Mouse (Mus musculus): ENCODE results near the gene Auts2. TPM values are rescaled to one million over a fixed set of nuclear protein-coding genes. Genes with fewer than 3 reads are reported as not detected.

Gene Auts2
- total RNA-seq, 2 experiments from 2014 or later = 179 to 184 TPM

DNA sequence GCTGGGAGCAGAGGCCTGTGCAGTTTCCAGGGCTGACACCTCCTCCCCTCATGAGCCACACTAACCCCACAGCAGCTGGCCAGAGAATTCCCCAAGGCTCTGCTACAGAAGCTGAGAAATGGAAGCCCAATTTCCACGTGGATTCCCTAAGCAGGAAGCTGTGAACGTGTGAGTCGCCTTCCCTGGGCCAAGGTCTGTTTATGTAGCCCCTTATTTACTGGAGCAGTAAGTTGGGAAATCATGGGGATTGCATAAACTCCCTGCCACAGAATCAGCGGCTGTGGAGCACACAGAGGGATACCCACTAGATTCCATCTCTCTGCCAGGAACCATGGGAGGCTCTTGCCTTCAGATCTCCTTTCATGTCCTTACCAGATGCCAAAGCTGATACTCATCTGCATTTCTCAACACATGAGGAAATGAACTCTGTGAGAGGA is 895.4 kb downstream of the Auts2 start:
- intact Hi-C loops (cut with DNase I) = loop anchor here (10.0 kb wide), 1 partner anchor 137 kb away; no protein-coding TSS in a partner anchor
- DNase-seq = peak; percentile 51

DNA sequence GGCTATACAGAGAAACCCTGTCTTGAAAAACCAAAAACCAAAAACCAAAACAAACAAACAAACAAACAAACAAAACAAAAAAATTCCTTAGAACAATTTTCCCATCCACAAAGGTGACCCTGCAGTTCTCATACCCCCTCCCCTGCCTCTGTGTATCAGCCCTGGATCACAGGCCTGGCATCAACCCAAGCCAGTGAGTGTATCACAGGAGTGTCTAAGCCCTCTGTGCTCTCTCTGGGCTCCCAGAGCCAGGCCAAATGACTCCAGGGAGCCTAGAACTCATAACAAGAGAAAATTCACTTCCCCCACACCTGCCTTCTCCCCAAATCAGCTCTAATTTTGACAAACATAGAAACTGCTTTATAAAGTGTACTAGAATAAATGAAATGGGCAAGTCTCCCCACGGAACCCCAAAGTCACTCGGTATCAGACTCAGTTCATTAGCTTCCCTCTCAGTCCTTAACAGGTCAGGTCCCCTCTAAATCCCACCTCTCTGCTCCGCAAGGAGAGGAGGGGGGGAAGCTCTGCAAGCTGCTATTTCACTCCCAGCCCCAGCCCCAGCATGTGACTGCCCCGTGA is 896.0 kb downstream of the Auts2 start:
- intact Hi-C loops (cut with DNase I) = loop anchor here (10.0 kb wide), 1 partner anchor 138 kb away; no protein-coding TSS in a partner anchor
- DNase-seq = peak; percentile 42

DNA sequence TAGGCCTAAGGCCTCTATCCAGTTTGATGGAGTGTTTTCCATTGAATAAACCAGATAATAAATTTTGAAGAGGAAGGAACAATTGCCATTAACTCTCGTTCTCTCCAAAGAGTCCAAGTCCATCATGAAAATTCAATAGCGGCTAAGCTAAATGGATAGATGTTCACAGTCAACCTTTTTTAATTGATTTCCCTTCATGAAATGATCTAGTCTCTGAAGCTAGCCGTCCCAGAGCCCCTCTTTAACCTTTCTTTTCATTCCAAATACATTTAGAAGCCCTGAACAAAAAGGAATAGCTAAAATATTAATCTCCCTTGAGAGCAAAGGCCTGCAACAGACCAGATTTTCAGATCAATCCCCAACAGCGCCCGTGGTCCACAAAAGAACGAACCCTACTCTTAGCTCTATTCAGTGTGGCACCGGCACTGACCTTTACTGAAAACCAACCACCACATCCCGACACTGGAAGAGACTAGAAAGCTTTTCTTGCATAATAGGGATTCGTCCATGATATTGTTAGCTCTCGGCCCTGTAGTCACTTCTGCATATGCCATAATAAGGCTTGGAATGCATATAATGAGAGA is 896.9 kb downstream of the Auts2 start:
- no peak for DNase-seq
- intact Hi-C loops (cut with DNase I) = loop anchor here (10.0 kb wide), 1 partner anchor 139 kb away; no protein-coding TSS in a partner anchor

DNA sequence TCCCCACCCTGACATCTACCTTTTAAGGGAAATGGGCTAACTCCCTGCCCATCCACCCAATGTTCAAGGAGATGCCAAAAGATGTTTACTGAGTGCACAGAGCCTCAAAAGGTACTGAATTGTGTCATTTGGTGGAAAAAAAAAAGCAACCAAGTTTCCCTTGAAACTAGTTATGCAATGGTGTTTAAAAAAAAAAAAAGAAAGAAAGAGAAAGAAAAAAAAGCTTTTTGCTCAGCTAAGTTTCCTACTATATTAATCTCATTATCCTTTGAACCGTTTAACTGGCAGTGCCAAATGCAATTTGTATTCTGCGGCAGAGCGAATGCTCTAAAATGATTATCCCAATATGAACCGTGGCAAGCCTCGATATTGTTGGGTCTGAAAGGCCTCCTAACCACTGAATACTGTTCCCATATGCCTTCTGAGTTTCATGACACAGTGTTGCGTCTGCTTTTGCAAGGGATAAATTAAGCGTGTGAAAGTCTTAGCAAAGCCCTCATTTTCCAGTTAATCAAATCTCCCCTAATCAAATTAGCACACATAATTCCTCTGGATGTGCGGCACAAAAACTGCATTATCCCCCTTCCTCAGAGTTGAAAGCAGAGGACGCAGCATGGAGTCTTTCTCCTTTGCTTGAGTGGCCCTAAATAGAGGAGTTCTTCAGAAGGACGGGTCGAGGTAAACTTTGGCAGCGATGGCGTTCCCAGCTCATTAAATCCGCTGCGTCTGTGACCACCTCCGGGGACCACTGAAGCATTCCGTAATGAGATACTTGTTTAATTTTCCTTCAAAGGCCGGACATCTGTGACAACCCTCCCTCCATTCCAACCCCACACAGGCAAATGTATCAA is 897.6 kb downstream of the Auts2 start:
- DNase-seq = peak; percentile 90
- intact Hi-C loops (cut with DNase I) = loop anchor here (10.0 kb wide), 1 partner anchor 139 kb away; no protein-coding TSS in a partner anchor

DNA sequence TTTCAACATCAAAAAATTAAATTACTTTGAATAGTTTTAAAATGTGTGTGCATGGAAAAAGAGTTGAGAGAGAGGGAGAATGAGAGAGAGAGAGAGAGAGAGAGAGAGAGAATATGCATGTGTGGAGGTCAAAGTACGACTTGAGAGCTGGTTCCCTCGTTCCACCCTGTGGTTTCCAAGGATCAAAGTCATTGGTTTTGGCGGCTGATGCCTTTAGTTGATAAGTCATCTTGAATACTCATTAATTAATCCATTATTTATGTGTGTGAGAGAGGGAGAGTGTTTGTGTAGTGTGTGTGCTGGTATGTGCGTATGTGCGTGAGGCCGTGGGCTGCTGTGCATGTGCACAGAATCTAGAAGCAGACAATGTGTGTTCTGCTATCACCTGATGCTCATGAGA is 898.8 kb downstream of the Auts2 start:
- DNase-seq = no peak
- intact Hi-C loops (cut with DNase I) = loop anchor here (10.0 kb wide), 1 partner anchor 140 kb away; no protein-coding TSS in a partner anchor

DNA sequence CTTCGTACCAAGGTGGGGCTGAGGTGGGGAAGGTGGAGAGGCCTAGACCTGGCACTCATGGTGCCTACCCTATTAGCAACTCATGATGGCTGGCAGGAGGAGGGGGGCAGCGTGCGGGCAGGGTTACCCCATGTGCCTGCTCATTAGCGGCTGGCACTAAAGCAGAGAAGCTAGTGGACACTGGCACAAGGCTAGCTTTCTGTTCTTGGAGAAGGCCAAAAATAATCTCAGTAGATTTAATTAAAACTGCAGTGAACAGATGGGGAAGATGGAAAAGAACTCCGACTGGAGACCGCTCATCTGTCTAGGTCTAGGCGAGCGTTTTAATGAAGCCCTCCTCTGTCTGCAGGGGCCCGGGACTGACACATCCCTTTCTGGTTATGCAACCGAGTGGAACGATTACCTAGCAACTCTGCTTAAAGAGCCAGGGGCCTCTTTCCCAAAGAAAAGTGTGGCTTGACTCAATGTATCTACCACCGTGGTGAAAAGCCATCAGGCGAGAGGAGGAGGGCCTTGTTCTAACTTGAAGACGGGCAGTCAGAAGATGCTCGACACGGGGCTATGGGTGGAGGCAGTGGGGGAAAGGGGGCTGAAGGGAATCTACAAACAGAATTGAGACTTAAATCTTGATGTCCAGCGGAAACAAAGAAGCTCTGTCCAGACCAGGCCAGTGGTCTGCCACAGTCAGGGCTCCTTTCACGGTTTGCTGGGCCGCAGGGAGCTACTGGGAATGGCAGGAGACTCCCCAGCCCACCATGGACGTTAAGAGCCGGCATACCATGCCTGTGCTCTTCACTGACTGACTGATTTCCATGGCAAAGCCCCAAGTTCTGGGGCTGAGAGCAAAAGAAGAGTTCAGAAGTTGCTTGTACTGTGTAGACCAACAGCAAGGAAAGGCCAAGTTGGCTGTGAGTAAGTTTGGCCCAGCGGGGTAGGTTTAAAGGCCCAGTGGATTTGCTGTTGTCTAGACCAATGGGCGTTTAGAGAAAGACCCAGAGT is 899.7 kb downstream of the Auts2 start:
- intact Hi-C loops (cut with DNase I) = loop anchor here (10.0 kb wide), 1 partner anchor 141 kb away; no protein-coding TSS in a partner anchor
- peak; percentile 80 for DNase-seq

DNA sequence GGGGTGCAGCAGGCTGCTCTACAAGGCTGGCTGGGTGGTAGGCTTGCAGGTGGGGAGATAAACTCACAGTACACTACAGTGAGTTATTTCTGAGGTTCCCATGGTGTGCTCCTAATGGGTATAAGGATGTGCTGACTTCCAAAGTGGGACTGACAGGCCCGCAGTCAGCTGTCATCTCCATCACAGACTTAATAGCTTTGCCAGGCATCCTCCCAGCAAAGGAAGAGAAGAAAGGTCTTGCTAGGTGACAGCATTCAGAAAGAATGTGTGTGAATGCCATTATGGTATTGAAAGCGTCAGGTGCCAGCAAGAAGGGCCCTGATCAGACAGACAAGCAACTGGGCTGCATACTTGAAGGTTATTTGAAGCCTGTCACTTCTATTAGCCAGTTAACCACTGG is 900.4 kb downstream of the Auts2 start:
- intact Hi-C loops (cut with DNase I) = loop anchor here (10.0 kb wide), 1 partner anchor 142 kb away; no protein-coding TSS in a partner anchor
- no peak for DNase-seq

DNA sequence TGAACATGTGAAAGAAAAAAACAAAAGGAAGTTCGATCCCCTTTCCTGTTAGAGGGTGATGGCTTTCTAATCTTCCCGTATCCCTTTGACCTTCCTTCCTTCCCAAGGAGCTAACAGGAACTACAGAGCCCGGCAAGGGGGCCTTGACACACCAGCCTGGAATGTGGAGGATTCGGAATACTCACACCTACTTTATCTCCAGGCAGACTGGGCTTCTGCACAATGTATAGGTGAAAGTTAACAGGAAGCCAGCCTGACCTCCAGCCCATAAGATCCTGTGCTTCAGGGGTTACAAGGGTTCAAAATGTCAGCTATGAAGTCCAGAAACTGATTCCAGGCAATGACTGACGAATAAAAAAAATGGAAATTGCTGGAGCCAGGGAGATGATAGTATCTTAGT is 906.7 kb downstream of the Auts2 start:
- no peak for DNase-seq
- intact Hi-C loops (cut with DNase I) = no loop called here

DNA sequence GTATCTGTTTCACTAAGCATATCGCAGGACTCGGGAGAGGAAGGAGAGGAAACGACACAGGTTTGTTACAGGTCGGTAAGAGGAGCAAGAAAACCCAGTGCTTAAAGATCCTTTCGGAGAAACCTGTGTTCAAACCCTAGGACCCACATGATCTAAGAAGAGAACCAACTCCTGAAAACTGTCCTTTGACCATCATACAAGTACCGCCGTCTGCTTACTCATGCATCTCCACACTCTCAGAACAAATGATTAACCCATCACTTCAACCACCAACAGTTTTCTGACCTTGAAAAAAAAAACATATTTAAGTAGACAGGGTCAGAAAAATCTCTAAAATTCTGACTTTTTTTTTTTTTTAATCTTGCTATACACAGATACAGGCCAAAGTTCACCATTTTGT is 908.4 kb downstream of the Auts2 start:
- intact Hi-C loops (cut with DNase I) = no loop called here
- no peak for DNase-seq

DNA sequence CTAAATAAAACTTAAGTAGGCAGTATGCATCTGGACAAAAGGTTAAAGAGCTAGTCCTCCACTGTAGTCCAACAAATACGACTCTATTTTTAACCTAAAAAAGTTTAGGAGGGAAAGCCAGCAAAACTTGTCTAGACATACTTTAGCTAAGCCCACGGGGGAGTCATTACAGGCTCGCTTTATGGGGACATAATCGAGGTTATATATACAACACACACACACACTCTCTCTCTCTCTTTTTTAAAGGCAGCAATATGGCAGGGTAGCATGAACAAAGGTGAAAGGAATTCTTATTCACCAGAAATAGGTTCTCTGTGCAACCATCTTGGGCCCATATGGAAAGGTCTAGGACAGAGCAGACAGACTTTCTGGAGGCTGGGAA is 911.2 kb downstream of the Auts2 start:
- intact Hi-C loops (cut with DNase I) = no loop called here
- DNase-seq = no peak

DNA sequence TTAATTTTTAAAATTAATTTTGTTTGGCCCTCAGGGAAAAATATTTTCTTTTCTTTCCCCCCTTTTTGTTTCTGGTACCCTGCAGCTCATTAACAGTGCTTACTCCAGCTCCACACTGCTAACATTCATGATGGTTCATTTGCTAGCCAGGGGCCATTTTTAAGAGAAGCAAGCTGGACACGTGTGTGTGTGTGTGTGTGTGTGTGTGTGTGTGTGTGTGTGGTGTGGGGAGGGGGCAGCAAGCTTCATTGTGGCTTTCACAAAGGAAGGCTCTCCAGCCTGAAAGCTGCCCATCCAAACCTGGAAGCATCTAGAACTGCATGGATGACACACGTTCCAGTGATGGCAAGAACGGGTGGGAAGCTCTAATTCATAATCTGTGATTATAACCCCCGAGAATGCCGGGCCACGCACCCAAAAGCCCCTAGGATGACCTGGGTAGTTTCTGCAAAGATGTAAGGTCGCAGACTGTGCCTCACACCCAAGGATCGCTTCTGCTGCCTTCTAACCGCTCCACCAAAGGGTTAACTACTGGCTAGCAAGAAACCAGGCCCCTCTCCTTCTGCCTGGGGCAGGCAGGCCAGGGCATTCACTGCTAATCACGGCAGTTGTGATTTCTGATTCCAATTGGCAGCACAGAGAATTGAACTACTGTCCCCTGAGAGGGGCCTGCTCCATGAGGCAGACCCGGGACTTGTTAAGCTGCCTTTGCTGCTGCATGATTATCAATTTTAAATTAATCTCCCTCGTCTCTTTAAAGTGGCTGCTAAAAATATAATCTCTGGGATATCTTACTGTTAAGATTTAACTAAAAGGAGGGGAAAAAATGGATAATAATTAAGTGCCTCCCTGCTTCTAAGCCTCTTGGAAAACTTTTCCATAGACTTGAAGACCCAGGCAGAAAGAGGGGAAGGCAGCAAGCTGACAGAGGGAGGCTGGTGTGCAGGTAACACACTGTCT is 911.8 kb downstream of the Auts2 start:
- intact Hi-C loops (cut with DNase I) = no loop called here
- peak; percentile 31 for DNase-seq

DNA sequence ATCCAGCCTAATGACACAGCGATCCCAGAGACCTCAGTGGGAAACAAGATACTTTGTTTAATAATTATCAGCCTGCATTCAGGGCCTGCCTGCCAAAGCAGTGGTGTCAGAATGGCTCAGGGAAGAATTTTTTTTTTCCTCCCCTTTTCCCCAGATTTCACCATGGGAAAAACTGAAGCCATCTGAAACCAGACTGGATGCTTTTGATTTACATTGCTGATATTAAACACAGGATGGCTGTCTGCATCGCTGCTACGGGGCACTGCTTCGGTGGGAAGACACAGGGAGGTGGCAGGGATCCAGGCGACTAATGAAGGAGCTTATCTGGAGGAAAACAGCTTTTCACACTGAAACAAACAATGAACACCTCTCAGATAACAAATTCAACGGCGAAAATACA is 912.6 kb downstream of the Auts2 start:
- peak; percentile 80 for DNase-seq
- intact Hi-C loops (cut with DNase I) = no loop called here

DNA sequence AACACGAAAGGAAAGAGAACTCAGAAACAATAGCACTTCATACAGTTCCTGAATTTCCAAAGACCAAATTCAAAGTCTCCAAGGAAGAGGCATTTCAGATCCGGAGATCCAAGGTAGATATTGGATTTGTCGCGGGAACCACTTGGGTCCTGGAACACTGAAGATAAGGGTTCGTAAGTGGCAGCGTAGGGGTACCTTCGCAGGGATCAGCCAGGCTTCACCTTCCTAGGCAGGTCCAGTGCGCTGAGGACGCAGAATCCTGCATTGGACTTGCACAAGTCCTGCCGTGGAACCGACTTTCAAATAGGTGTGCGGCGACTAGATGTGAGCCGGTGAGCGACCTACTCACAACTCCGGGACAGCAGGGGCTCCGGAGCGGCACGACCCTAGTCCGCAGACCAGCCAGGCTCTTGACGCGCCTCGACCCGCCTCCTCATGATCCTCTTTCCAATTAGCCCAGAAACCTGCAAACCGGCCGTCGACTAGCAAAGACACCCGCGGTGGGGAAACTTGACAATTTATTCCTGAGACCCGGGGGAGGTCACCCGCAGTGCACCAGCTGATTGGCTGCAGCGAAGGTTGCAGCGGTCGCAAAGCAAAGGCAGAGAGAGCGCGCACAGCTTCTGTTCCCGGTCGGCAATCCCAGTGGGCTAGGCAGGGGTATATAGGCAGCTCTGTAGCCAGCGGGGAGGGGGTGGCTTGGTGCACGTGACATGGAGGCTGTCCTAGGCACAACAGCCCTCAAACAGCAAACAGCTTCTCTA is 926.8 kb downstream of the Auts2 start:
- intact Hi-C loops (cut with DNase I) = no loop called here
- DNase-seq = peak; percentile 19

DNA sequence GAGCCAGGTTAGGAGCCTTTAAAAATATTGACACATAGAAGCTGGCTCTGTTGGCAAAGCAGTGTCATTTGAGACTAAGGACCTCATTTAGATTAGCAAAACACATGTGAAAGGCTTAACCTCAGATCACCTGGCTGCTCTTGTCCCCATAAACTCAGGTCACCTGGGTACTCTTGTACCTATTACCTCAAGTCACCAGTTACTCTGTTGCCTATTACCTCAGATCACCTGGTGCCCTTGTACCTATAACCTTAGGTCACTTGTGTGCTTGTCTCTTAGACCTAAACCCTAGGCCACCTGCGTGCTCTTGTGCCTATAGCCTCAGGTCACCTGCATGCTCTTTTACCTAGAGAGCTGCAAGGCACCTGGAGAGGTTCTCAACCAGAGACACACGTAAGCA is 928.9 kb downstream of the Auts2 start:
- no peak for DNase-seq
- intact Hi-C loops (cut with DNase I) = no loop called here

DNA sequence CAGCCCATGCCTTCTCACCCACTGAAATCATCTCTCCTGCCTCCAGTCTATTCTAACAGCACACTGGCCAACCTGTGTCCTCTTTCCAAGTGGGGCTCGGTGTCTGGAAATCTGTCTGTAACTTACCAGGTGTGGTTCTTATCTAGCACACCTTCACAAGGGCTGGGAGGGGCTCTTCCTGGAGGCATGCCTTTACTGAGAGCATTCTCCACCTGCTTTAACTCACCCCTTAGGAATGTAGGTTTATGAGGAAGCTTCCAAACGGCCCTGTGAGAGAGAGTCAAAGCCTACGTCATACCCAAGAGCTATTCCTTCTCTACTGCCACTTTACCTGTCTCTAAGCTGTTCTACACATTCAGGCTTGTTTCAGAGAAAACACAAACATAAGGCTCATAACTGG is 929.8 kb downstream of the Auts2 start:
- DNase-seq = no peak
- intact Hi-C loops (cut with DNase I) = no loop called here

DNA sequence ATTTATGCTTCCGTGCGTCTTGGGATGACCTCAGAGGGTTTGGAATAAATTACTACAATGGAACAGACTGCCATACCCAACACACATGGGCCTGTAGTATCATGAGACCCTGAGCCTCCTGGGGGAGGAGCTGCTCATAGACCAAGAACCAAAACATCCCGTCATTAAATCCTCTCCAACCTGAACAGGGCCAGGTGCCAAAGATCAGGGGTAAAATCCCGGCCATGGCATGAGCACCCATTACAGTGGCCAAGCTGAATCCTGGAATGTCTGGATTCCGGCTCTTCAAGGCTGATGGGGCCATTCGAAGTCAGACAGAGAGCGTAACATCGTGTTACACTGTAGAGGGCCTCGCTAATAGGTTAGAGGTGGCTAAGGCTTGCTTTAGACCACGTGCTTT is 932.4 kb downstream of the Auts2 start:
- intact Hi-C loops (cut with DNase I) = no loop called here
- no peak for DNase-seq

DNA sequence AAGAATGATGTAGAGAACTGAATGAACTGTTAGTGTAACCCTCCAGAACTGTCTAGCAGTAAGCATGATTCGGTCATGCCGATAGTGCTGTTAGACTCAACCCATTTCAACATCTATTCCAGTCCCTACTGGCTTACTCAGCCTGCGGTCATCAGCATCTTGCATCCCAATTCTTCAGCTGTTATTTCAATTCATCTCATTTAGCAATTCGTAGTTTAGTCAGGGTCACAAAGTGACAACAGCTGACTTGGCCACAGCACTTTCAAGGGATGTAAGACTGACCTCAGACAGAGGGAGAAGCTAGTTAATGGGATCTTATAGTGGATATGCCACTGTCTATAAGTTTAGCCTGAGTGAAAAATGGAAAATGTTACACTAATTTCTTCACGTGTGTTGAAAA is 936.4 kb downstream of the Auts2 start:
- DNase-seq = no peak
- intact Hi-C loops (cut with DNase I) = no loop called here

DNA sequence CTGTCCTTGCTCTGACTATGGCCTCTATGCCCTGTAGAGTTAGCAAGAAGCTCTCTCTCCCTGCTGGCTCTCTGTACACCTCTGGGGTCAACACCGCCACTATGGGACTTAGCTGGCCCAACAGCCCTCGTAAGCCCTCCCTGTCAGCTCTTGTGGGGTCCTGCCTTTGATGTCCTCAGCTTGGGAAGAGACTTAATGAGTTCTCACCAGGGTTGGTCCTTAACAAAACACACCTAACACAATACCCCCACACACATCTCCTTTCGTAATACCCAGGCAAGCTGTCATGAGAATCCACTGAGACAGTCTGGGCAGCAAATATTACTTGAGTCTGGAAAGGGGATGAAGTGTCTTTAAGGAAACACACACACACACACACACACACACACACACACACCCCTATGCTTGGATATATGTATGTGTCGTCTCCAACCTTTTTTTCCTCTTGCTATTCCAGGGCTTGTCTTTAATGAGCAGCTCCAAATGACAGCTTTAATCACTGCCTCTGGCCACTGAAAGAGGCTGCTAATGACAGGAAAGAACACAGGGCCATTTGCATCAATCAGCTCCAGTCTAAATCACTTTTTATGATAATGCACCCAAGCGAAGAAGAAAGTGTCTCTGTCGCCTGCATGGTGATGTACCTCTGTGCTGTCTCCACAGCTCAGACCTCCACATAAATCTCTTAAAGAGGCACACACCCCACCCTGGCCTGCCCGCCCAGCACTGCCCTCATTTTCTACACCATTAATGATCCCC is 941.0 kb downstream of the Auts2 start:
- intact Hi-C loops (cut with DNase I) = no loop called here
- no peak for DNase-seq

Data from left cerebral cortex, postnatal 4 days (tissue).